Mouse (Mus musculus) hindbrain, embryonic 11.5 days (tissue): ENCODE measurements around the gene C1rl. TPM values are rescaled to one million over a fixed set of nuclear protein-coding genes. Genes with fewer than 3 reads are reported as not detected.
A peak's percentile ranks its signal among the peaks of the same experiment; 100 is the strongest.
"Not testable (repeated sequence)": the region's sequence is repeated elsewhere in the genome, so short reads cannot be mapped to it uniquely, and the experiment has no call there.

Experiments used
- ATAC-seq: fragments of 200-750 bp; cut with Nextera tagmentation; 2 replicates; pipeline ENCODE4 v1.8.0; 2017; ENCODE audit warnings: mild to moderate bottlenecking, moderate TSS enrichment, moderate library complexity; ENCODE audit not compliant: low FRiP score
- DNase-seq: peaks from one replicate; pipeline ENCODE4 v3.0.0-alpha.2; 2015; ENCODE audit warnings: low spot score
- H3K27ac ChIP-seq: fragments of 300-500 bp; sonication (generic); 2 replicates; pipeline ENCODE4 v1.5.1; 2014; ENCODE audit warnings: mild to moderate bottlenecking, low read depth, low read length
- H3K27me3 ChIP-seq: fragments of 300-500 bp; sonication (generic); 2 replicates; pipeline ENCODE4 v1.6.1; 2014; ENCODE audit warnings: mild to moderate bottlenecking, low read length, moderate library complexity, mixed read lengths; ENCODE audit not compliant: control insufficient read depth, insufficient read depth
- H3K36me3 ChIP-seq: fragments of 300-500 bp; sonication (generic); 2 replicates; pipeline ENCODE4 v1.6.1; 2014; ENCODE audit warnings: mild to moderate bottlenecking, low read length, moderate library complexity, mixed read lengths; ENCODE audit not compliant: control insufficient read depth, insufficient read depth
- H3K4me1 ChIP-seq: fragments of 300-500 bp; sonication (generic); replicated peaks from 2 replicates; pipeline ENCODE4 v1.6.1; 2014; ENCODE audit warnings: low read length, mixed read lengths; ENCODE audit not compliant: control insufficient read depth, insufficient read depth
- H3K4me2 ChIP-seq: fragments of 300-500 bp; sonication (generic); replicated peaks from 2 replicates; pipeline ENCODE4 v1.6.1; 2014; ENCODE audit warnings: mild to moderate bottlenecking, low read depth, low read length
- H3K4me3 ChIP-seq: fragments of 300-500 bp; sonication (generic); 2 replicates; pipeline ENCODE4 v1.5.1; 2014; ENCODE audit warnings: low read depth, low read length
- H3K9ac ChIP-seq: fragments of 300-500 bp; sonication (generic); 2 replicates; pipeline ENCODE4 v1.6.1; 2014; ENCODE audit warnings: low read depth, low read length
- H3K9me3 ChIP-seq: fragments of 300-500 bp; sonication (generic); 2 replicates; pipeline ENCODE4 v1.6.1; 2016; ENCODE audit warnings: low read length; ENCODE audit not compliant: control insufficient read depth
- WGBS: fragments of 180-500 bp; shearing (Covaris S2); extraction: QIAGEN DNeasy Blood & Tissue Kit; methylation state at CpG from one replicate; pipeline ENCODE4 v1.1.7; 2014; 5-methylcytosine and 5-hydroxymethylcytosine counted together
- polyA plus RNA-seq: library from polyadenylated mRNA; unstranded; fragments of >200 nt; fragmentation: Nextera tagmentation; extraction: Ambion mirVana; gene quantifications from 2 replicates; pipeline ENCODE4 v1.2.1, GENCODE M21; 2014

C1rl gene
- polyA plus RNA-seq, 1 experiment from 2014 or later = 0.11 TPM

- ATAC-seq = no peak
- no peaks in the 10 kb centered on the region for H3K9me3 ChIP-seq
- H3K4me2 ChIP-seq = no peak overlapping the region
- H3K27me3 ChIP-seq = no peaks in the 10 kb centered on the region
- no peak overlapping the region for H3K9ac ChIP-seq
- no peak overlapping the region for H3K27ac ChIP-seq
- DNase-seq = no peak
- 69% methylated on average over 5 of the region's 5 CpGs for WGBS
- H3K4me1 ChIP-seq = no peaks in the 10 kb centered on the region
- H3K36me3 ChIP-seq = no peaks in the 10 kb centered on the region
- no peak overlapping the region for H3K4me3 ChIP-seq
Observed at GRCm38 (mm10) chr6:124477221-124477655, 15.7 kb upstream of the C1rl start.

- ATAC-seq (no peak), DNase-seq (no peak)
- no peaks in the 10 kb centered on the region for H3K27me3 ChIP-seq
- no peak overlapping the region for H3K9ac ChIP-seq
- WGBS = 77% methylated on average over 17 of the region's 17 CpGs
- H3K4me3 ChIP-seq = no peak overlapping the region
- no peaks in the 10 kb centered on the region for H3K9me3 ChIP-seq
- H3K4me1 ChIP-seq = no peaks in the 10 kb centered on the region
- no peak overlapping the region for H3K4me2 ChIP-seq
- no peaks in the 10 kb centered on the region for H3K36me3 ChIP-seq
- H3K27ac ChIP-seq = no peak overlapping the region
Observed at GRCm38 (mm10) chr6:124477922-124478651, 14.8 kb upstream of the C1rl start.

- WGBS = 84% methylated on average over 3 of the region's 3 CpGs
- no peak overlapping the region for H3K4me3 ChIP-seq
Observed at GRCm38 (mm10) chr6:124478874-124479572, 13.9 kb upstream of the C1rl start.

GRCm38 (mm10) chr6:124479573-124479930 is 13.4 kb upstream of the C1rl start:
- no peak for ATAC-seq
- DNase-seq = no peak
- Histone ChIP-seq H3K9me3 (no peaks in the 10 kb centered on the region), H3K27me3 (no peaks in the 10 kb centered on the region), H3K36me3 (no peaks in the 10 kb centered on the region), H3K4me1 (no peaks in the 10 kb centered on the region), H3K4me3 (no peak overlapping the region), H3K4me2 (no peak overlapping the region), H3K9ac (no peak overlapping the region), H3K27ac (no peak overlapping the region)
- WGBS = 90% methylated on average over 3 of the region's 3 CpGs

More at GRCm38 (mm10) chr6:124478874-124479572, 13.9 kb upstream of the C1rl start:
- Histone ChIP-seq H3K27me3 (no peaks in the 10 kb centered on the region), H3K4me2 (no peak overlapping the region), H3K36me3 (no peaks in the 10 kb centered on the region), H3K9me3 (no peaks in the 10 kb centered on the region), H3K9ac (no peak overlapping the region), H3K27ac (no peak overlapping the region), H3K4me1 (no peaks in the 10 kb centered on the region)
- DNase-seq (no peak), ATAC-seq (no peak)

GRCm38 (mm10) chr6:124480295-124480694 is 12.6 kb upstream of the C1rl start:
- Histone ChIP-seq H3K36me3 (no peaks in the 10 kb centered on the region), H3K27ac (no peak overlapping the region), H3K4me1 (no peaks in the 10 kb centered on the region), H3K4me2 (no peak overlapping the region), H3K9ac (no peak overlapping the region), H3K9me3 (no peaks in the 10 kb centered on the region), H3K4me3 (no peak overlapping the region), H3K27me3 (no peaks in the 10 kb centered on the region)
- 58% methylated on average over 4 of the region's 4 CpGs for WGBS
- ATAC-seq (no peak), DNase-seq (peak; percentile 49)

- H3K4me2 ChIP-seq = no peak overlapping the region
- no peaks in the 10 kb centered on the region for H3K36me3 ChIP-seq
- H3K27me3 ChIP-seq = no peaks in the 10 kb centered on the region
- no peaks in the 10 kb centered on the region for H3K9me3 ChIP-seq
- H3K9ac ChIP-seq = no peak overlapping the region
- H3K4me1 ChIP-seq = no peaks in the 10 kb centered on the region
- ATAC-seq = no peak
- WGBS = 18% methylated on average over 6 of the region's 6 CpGs
- DNase-seq = peak; percentile 73
- no peak overlapping the region for H3K4me3 ChIP-seq
- no peak overlapping the region for H3K27ac ChIP-seq
Observed at GRCm38 (mm10) chr6:124481571-124481970, 11.3 kb upstream of the C1rl start.

GRCm38 (mm10) chr6:124483831-124484230 is 9.1 kb upstream of the C1rl start:
- not testable (repeated sequence) for H3K27me3 ChIP-seq, H3K4me2 ChIP-seq, DNase-seq, H3K9me3 ChIP-seq, H3K36me3 ChIP-seq, H3K4me1 ChIP-seq, H3K27ac ChIP-seq, H3K4me3 ChIP-seq, H3K9ac ChIP-seq, ATAC-seq
- 87% methylated on average over 3 of the region's 3 CpGs for WGBS

GRCm38 (mm10) chr6:124484851-124485250 is 8.1 kb upstream of the C1rl start:
- WGBS = 91% methylated on average over 7 of the region's 7 CpGs
- no peak overlapping the region for H3K4me3 ChIP-seq
- ATAC-seq = 0 out of 2 replicates have a peak, but pooled peaks have one; percentile 1
- H3K4me2 ChIP-seq = no peak overlapping the region
- no peaks in the 10 kb centered on the region for H3K36me3 ChIP-seq
- no peak overlapping the region for H3K9ac ChIP-seq
- H3K9me3 ChIP-seq = no peaks in the 10 kb centered on the region
- H3K27ac ChIP-seq = no peak overlapping the region
- H3K27me3 ChIP-seq = no peaks in the 10 kb centered on the region
- DNase-seq = no peak
- no peaks in the 10 kb centered on the region for H3K4me1 ChIP-seq
